31 mouse cellular contexts compared by ENCODE assay signal in the genomic region with DNA sequence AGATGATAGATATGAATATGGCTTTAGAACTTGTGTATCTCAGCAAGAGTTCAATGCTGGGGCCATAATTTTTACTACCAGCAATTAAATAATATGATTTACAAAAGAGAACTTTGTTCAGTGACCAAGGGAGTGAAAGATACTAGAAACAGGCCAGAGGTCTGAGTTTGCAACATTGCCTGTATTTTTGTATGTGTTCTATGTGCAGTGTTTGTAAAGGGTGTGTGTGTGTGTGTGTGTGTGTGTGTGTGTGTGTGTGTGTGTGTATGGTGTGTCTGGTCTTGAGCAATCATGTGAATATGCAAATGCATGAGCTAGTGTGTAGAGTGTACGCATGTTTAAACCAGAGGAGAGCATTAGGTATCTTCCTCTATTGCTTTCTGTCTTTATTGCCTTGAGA.
"Had no signal": no experiment of that assay in that cellular context is flagged by ENCODE, and none has a peak within 500 bp of the region (broad histone marks: within the 10 kb centered on the region; RNA-seq: fewer than 3 reads in every experiment).

No protein-coding gene starts in this region.

- H3K27me3 ChIP-seq: limb, embryonic 12.5 days; limb, embryonic 13.5 days; limb, embryonic 15.5 days; liver, embryonic 12.5 days; liver, embryonic 13.5 days; liver, embryonic 15.5 days; lung, embryonic 15.5 days; megakaryocyte, embryonic 14.5 days; midbrain, embryonic 12.5 days; midbrain, embryonic 13.5 days; midbrain, embryonic 15.5 days had no signal

- DNase-seq: left cerebral cortex, postnatal 4 days; liver; liver, embryonic 13.5 days; liver, postnatal 0 days; lung, adult 18-20 months; lung, adult 2 months; lung, embryonic 14.5 days; lung, postnatal 10 days; lung, postnatal 14 days; lung, postnatal 36 days; lung, postnatal 4 days; midbrain, embryonic 14.5 days had no signal

- H3K4me1 ChIP-seq: limb, embryonic 10.5 days; limb, embryonic 12.5 days; limb, embryonic 13.5 days; limb, embryonic 15.5 days; liver, embryonic 12.5 days; liver, embryonic 13.5 days; liver, embryonic 15.5 days; lung, embryonic 15.5 days; megakaryocyte, embryonic 14.5 days; midbrain, embryonic 10.5 days; midbrain, embryonic 12.5 days; midbrain, embryonic 13.5 days; midbrain, embryonic 15.5 days had no signal

- H3K36me3 ChIP-seq: limb, embryonic 10.5 days; limb, embryonic 12.5 days; limb, embryonic 13.5 days; limb, embryonic 15.5 days; liver, embryonic 12.5 days; liver, embryonic 13.5 days; liver, embryonic 15.5 days; lung, embryonic 15.5 days; midbrain, embryonic 10.5 days; midbrain, embryonic 12.5 days; midbrain, embryonic 13.5 days; midbrain, embryonic 15.5 days had no signal

- H3K9me3 ChIP-seq: limb, embryonic 10.5 days; limb, embryonic 12.5 days; limb, embryonic 13.5 days; limb, embryonic 15.5 days; liver, embryonic 12.5 days; liver, embryonic 13.5 days; liver, embryonic 15.5 days; lung, embryonic 15.5 days; megakaryocyte, embryonic 14.5 days; midbrain, embryonic 10.5 days; midbrain, embryonic 12.5 days; midbrain, embryonic 13.5 days; midbrain, embryonic 15.5 days had no signal

- H3K27ac ChIP-seq: limb, embryonic 10.5 days; limb, embryonic 12.5 days; limb, embryonic 13.5 days; limb, embryonic 15.5 days; liver, embryonic 12.5 days; liver, embryonic 13.5 days; liver, embryonic 14.5 days; liver, embryonic 15.5 days; lung, embryonic 15.5 days; macrophage; midbrain, embryonic 10.5 days; midbrain, embryonic 12.5 days; midbrain, embryonic 13.5 days; midbrain, embryonic 15.5 days had no signal

- ATAC-seq: liver, embryonic 12.5 days; liver, postnatal 0 days; lung, postnatal 0 days; midbrain, embryonic 13.5 days; midbrain, embryonic 15.5 days; midbrain, embryonic 16.5 days had no signal

- H3K4me3 ChIP-seq: limb, embryonic 10.5 days; limb, embryonic 12.5 days; limb, embryonic 13.5 days; limb, embryonic 15.5 days; liver, embryonic 12.5 days; liver, embryonic 13.5 days; liver, embryonic 15.5 days; lung, embryonic 15.5 days; megakaryocyte, embryonic 14.5 days; midbrain, embryonic 10.5 days; midbrain, embryonic 12.5 days; midbrain, embryonic 13.5 days; midbrain, embryonic 15.5 days; myocyte had no signal

- H3K9ac ChIP-seq: limb, embryonic 12.5 days; limb, embryonic 13.5 days; limb, embryonic 15.5 days; liver, embryonic 12.5 days; liver, embryonic 13.5 days; liver, embryonic 14.5 days; liver, embryonic 15.5 days; liver, postnatal 0 days; lung, embryonic 14.5 days; lung, embryonic 15.5 days; midbrain, embryonic 12.5 days; midbrain, embryonic 13.5 days; midbrain, embryonic 15.5 days had no signal

- H3K4me2 ChIP-seq: limb, embryonic 12.5 days; limb, embryonic 13.5 days; limb, embryonic 15.5 days; liver, embryonic 11.5 days; liver, embryonic 12.5 days; liver, embryonic 13.5 days; liver, embryonic 15.5 days; lung, embryonic 14.5 days; lung, embryonic 15.5 days; midbrain, embryonic 11.5 days; midbrain, embryonic 12.5 days; midbrain, embryonic 13.5 days; midbrain, embryonic 15.5 days had no signal
